Mouse (Mus musculus) regulatory T cell (primary cell): ENCODE measurements around the gene Kiss1.

Source experiments
- in situ Hi-C: fragments of 300-600 bp; cut with MboI, MseI; formaldehyde crosslinking; loops from one replicate; pipeline ENCODE4 v1.15.1; 2025; ENCODE audit warnings: high pct_unique_total_duplicates

Kiss1 gene

DNA sequence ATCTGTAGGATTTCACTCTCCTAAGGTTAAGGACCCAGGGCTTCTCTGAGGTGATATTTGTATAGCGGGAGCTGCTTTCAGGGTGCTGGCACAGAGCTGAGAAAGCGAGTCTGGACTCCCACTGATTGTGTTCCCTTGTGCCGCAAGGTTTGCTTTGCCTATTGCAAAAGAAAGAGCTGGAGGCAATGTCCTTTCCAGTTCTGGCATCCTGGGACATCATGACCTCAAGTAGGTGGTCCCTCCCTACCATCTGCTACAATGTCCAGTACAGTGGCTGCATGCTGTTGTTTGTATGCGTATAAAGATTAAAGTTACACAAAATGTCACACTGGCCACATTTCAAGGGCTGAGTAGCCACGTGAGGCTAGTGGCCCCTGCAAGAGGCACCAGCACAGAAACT lies 40.4 kb downstream of the Kiss1 start:
- in situ Hi-C loops = no loop called here

DNA sequence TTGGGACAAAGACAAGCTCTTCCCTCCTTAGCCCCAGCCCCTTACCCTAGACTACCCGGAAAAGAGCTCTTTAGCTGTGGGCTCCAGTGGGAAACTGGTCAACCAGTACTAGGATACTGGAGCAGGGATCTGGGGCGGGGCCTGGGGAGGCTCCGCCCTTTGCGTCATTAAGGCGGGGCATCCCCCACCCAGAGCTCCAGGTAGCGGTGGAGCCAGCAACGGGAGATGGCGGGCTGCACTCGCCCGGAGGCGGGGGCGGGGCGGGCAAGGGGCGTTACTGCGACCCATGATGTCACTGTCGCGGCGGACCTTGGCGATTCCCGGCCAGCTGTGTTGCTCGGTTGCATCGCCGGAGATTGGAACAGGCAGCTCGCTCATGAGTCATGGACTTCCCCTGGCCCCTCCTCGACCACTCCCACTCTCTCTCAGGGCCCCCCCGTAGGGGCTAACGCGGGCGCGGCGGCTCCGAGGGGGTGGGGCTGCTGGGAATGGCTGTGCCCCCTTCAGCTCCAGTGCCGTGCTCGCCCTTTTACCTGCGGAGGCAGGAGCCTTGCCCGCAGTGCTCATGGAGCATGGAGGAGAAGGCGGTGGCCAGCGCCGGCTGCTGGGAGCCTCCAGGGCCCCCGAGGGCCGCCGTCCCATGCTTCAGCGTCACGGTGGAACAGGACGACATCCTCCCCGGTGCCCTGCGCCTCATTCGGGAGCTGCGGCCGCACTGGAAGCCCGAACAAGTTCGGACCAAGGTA lies 41.8 kb downstream of the Kiss1 start, which contains the start of gene Etnk2:
TSS of gene Etnk2 (plus strand) at position 297 of the 746 bp plus-strand sequence.
- in situ Hi-C loops = no loop called here

DNA sequence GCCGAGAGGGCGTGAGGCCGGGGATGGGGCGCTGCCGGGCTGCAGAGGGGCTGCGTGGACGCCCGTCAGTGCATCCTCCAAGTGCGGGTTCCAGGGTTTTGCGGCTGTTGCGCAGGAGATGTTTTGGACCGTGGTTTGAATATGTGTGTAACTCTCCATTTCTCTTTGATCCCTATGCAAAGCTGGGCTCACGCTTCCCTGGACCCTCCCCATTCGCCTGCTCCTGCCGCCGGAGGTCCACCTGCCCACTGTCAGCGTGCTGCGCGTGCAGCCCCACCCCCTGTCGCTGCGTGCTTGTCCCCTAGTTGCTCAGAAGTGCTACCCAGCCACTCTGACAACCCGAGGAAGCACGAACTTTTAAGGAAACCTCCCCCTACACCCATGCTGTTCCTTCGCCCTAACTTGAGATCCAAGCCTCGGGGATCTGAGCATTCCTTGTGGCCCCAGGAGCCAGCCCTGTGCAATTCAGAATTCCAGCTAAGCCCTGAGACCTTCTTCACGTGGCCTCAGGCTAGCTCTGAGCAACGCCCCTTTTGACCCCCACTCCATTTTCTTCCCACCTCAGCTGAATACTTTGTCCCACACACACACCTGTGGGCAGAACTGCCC lies 42.5 kb downstream of the Kiss1 start:
- in situ Hi-C loops = no loop called here

DNA sequence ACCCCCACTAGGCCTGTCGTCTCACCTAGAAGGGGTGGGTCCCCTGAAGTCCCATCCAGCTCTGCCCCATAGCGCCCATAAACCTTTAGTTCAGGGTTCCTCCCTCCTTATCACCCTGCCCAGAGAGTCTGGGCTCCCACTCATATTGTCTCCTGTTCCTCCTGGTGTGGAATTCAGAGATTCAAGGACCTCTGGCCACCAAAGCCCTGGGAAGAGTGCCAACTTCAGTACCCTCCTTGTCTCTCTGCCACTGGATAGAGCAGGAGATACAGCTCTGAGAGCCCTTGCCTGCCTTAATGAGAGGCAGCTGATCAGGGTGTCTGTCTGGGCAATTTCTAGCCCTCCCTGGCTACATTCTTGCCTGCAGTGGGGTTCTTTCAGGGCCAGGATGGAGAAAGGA lies 43.2 kb downstream of the Kiss1 start:
- in situ Hi-C loops = no loop called here

DNA sequence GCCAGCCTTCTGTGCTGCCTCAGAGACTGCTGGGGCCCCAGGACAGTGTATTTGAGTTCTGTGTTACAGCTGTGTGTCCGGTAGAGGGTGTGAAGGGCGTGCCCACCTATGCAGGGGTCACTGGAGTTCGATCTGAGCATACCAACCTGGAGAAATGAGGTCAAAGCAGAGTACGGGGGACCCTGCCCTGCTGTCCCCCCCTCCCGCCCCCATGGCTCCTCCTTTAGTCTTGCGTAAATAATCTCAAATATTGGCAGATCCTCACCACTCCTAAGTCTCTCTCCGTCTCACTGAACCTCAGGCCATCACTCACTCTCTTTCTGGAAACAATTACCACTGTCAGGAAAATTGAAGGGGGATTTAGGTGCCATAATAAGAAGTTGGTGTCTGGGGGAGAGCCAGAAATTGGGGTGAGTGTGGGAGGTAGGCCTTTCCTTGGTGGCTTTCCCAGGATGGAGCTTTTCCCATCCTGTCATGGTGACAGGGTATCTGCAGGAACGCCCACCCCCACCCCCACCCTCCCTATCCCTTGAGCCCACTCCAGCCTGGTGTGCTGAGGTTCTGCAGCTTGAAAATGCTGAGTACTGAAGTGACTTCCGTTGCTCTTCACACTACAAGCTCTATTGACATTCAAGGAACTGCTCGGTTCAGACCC lies 45.4 kb downstream of the Kiss1 start:
- in situ Hi-C loops = no loop called here

DNA sequence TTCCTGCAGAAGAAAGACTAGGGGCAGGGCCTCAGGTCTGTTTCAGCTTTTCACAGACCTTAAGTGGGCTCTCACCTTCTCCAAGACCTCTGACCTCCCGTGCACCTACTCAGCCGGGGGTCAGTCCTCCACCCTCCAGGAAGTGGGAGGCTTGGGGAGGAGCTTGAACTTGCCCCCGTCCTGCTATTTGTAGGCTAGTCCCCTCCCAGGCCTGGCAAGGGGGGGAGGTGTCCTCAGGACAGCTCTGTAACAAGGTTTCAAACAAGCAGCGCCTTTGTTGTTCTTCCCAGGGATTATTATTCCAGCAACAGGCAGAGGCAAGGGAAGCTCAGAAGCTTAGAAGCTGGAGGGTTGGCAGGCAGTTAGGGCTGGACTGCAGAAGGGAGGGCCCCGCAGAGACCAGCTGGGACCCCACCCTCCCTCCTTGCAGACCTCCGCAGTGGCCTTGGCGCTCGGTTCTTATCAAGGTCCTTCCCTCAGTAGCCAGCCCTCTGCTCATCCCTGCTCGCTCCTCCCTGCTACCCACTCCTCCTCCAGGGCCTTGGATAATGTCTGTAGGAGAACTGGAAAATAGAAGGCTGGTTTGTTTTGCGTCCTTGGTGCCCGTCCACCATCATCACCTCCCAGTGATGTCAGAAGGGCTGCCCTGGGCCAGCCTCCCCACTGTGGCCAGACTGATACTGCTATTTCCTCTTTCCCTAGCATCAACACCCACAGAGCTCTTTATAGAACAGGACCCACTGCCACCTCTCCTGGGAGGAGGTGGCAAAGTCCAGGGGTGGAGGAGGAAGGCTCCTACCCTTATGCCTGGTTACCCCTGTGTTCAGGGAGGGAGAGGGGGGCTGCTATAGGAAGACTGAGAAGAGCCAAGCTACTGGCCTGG lies 46.2 kb downstream of the Kiss1 start:
- in situ Hi-C loops = no loop called here

DNA sequence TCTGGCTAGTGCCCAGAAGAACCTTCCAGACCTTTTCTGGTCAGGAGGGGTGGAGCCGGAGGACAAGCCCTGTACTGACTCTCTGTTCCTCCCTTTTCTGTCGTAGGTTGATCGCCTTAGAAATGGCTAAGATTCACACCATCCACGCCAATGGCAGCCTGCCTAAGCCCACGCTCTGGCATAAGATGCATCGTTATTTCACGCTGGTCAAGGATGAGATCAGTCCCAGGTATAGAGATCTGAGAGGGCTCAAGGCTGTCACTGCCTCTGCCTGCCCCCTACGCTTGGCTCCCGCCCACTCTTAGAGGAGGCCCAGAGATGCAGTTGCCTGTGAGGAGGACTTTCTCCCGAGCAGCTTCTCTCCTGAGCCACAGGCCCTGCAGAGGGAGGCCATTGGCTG lies 47.0 kb downstream of the Kiss1 start:
- in situ Hi-C loops = no loop called here

DNA sequence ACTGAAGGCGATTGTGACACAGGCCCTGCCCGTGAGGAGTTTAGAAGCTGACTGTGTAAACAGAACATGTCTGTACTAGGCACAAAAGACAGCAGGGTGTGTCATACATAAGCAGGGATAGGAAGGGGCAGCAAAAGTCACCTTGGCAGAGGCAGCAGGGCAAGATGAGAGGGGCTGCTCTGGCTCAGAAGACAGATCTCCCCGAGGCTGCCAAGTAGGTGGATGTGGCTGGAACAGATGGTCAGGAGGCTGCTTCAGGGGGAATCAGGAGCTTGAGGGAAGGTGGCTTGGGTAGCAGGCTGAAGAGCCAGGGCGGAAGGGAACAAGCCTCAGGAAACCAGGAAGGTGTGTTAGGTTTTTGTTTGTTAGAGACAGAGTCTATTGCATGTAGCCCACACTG lies 48.7 kb downstream of the Kiss1 start:
- in situ Hi-C loops = no loop called here

DNA sequence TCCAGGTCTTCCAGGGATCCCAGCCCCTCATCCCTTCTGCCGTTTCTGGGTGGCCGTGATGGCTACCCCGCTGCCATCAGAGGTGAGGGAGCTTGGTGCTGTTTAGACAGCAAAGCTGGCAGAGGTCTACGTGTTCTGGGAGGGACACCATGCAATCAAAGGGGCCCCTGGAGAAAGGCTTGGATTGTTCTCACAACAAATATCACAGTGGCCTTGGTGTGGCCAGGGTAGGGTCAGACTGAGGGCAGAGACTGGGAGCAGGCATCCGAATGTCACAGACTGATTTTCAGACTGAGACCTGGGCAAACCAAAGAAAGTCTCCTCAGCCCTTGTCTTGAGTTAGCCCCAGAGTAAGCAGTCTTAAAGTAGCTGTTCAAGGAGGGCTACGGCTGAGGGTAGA lies 49.8 kb downstream of the Kiss1 start:
- in situ Hi-C loops = no loop called here

DNA sequence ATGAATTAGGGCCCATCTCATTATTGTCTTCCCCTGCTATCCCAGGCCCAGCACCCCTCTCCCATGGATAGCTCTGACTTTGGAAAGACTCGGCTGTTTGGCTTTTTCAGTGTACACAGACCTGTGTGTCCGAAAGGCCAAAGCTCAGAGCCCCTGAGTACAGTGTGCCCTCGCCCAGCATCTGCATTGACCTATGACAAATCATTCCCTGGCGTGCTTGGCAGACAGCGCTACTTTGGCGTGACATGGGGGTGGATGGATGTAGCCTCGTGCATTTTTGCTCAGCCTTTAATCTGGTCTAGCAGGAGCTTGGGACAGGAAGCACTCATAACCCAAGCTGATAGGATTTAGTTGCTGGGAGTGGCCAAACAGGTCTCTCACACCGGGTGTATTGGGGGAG lies 50.4 kb downstream of the Kiss1 start:
- in situ Hi-C loops = no loop called here

DNA sequence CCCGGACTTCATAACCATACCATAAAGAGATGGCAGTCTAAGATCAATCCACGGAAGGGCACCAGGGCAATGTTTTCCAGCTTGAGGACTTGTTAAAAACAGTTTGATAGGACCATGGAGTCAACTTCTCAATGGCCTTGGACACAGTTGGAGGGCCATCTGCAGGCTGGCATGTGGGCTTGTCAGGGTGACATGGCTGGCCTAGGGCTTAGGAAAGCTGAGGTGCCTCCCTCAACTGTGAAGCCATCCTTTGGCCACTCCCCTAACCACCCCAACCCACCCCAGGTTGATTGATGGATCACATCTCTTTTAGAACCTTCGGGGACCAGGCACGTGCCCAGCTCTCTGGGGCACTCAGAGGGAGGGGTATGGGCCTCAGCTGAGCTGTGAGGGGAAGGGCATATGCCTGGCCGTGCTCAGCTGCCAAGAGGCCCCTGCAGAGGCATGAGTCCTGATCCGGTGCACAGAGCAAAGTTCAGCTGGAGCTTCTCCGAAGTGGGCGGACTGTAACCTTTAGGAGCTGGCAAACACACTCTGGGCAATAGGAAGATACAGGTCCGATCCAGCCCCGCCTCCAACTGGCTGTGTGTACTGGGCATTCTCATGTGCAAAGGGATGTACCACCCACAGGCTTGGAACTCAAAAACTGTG lies 54.1 kb downstream of the Kiss1 start:
- in situ Hi-C loops = no loop called here

DNA sequence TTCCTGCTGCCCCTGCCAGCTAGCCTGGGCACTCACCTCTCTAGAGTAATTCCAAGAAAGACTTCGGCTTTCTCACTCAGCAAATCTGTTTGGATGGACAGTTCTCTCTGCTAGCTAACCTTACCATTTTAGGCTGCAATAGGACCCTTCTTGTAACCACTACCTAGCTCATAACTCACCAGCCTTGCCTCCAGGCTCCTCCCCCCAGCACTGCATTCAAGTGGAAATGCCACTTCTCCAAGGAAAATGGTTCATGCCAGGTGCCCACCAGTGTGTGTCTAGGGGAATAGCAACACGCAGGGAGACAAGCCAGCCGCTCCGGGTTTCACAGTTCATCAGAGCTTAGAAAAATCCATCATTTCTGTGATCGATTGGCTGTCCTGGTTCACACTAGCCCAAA lies 55.9 kb downstream of the Kiss1 start:
- in situ Hi-C loops = no loop called here
